Mouse (Mus musculus): Measurements from ENCODE around the gene Wdr5. TPM values are rescaled to one million over a fixed set of nuclear protein-coding genes. Genes with fewer than 3 reads are reported as not detected.
"Not testable (repeated sequence)": the region's sequence is repeated elsewhere in the genome, so short reads cannot be mapped to it uniquely, and the experiment has no call there.

Wdr5 gene
- total RNA-seq, 4 experiments from 2014 or later, result 31.3 to 42.8 (median 36.3) TPM

- no peak for DNase-seq
Observed at GRCm38 (mm10) chr2:27504113-27504885, 10.7 kb upstream of the Wdr5 start.

DNA sequence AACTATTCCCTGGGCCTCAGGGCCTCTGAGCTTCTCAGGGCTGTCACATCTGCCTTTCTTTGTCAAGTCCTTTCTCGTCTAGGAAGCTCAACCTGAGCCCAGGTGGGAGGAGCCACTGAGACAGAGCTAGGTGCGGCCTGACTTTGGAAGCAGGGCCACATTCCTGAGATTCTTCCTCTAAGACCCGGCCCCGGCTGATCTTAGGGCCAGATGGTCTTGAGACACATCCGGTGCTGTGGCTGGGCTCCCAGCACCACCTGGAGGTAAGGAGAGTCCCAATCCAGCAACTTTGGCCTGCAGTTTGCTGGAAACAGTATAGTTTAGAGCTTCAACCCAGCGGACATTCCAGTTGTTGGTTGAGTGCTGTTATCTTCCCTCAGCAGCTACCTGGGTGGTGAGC is 9.4 kb upstream of the Wdr5 start:
- no peak for DNase-seq

- not testable (repeated sequence) for DNase-seq
Observed at GRCm38 (mm10) chr2:27506658-27507057, 8.3 kb upstream of the Wdr5 start.

- no peak for DNase-seq
Observed at GRCm38 (mm10) chr2:27507562-27507961, 7.4 kb upstream of the Wdr5 start, which contains the start of gene Brd3. TSS of gene Brd3 (minus strand) at chr2:27507662.

DNA sequence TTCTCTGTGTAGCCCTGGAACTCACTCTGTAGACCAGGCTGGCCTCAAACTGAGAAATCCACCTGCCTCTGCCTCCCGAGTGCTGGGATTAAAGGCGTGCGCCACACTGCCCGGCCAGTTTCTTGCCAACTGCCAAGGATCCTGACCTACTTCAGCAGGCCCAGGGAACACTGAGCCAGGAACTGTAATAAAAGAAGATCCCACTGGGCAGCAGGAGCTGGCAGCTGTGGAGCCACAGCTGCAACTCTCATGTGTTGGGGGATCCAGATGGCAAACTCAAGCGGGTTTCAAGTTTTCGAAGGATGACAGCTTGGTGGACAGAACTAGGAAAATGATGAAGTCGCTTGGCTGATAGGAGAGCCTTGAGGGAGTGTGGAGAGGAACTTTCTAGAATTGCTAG is 4.3 kb upstream of the Wdr5 start:
- no peak for DNase-seq

- no peak for DNase-seq
Observed at GRCm38 (mm10) chr2:27512909-27513308, 2.0 kb upstream of the Wdr5 start.

DNA sequence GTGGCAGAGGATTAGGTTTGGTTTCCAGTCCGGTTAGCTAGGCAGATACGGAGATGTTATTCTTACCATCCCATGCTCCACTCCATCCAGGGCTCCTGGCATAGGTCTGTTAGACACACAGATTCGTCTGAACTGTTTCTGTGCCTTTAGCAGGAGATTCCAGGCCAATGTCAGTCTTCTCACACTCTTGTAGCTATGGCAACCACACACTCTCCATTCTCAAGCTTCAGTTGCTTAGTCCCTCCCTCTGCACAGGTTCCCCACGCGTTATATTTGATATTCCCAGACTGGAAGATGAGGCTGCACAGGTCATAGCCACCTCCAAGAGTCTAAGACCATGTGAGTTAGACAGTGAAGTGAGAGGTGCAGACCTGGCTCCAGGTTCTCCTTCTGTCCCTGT is 1.1 kb upstream of the Wdr5 start:
- no peak for DNase-seq

DNA sequence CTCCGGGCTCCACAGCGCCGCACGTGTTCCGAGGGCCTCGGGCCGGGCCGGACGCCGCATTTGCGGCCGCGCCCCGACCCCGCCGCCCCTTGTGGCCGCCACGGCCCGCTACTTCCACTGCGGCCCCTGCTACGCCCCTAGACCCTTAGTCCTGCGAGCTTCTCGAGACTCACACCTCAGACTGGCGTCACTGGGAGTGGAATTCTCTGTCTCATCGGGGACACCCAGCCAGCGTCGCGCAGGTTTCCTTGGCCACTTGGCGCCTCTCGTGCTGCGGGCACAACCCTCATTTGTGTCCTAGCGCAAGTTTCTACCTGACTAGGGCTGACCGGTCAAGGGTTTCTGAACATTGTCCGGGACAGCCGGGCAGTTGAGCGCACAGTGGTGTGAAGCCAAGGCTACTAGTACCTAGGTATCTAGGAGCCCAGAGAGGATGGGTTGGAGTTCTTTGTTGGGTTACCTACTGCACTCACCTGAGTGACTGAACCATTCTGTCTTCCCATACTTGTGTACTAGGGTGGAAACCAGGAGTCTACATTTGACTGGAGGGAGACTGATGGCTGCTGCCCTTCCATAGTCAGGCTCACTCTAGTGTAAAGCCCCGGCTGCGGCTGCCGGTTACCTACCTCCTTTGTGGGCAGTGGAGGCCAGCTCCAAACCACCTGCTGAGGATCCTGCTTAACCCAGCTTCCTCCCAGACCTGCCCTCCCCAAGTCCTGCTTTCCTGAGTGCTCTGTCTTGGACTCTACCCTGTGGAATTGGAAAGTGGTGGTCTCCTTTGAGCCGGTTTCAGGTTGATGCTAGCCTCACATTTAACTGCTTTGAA is 597 bp downstream of the Wdr5 start:
- no peak for DNase-seq

- DNase-seq, result no peak
Observed at GRCm38 (mm10) chr2:27516289-27516688, 1.3 kb downstream of the Wdr5 start.

DNA sequence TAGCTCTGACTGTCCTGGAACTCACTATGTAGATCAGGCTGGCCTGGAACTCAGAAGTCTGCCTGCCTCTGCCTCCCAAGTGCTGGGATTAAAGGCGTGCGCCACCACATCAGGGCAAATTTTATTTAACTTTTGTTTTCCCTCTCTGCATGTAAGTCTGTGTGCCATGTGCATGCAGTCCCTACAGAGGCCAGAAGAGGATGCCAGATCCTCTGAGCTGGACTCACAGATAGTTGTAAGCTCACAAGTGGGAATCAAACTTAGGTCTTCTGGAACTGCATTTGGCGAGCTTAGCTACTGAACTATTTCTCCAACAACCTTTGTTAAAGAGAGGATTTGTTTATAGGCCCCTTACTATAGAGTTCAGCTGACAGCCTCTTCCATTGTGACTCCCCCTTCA is 3.3 kb downstream of the Wdr5 start:
- no peak for DNase-seq

- DNase-seq, result not testable (repeated sequence)
Observed at GRCm38 (mm10) chr2:27538455-27539330, 23.7 kb downstream of the Wdr5 start.

- no peak for DNase-seq
Observed at GRCm38 (mm10) chr2:27539336-27539735, 24.4 kb downstream of the Wdr5 start.

DNA sequence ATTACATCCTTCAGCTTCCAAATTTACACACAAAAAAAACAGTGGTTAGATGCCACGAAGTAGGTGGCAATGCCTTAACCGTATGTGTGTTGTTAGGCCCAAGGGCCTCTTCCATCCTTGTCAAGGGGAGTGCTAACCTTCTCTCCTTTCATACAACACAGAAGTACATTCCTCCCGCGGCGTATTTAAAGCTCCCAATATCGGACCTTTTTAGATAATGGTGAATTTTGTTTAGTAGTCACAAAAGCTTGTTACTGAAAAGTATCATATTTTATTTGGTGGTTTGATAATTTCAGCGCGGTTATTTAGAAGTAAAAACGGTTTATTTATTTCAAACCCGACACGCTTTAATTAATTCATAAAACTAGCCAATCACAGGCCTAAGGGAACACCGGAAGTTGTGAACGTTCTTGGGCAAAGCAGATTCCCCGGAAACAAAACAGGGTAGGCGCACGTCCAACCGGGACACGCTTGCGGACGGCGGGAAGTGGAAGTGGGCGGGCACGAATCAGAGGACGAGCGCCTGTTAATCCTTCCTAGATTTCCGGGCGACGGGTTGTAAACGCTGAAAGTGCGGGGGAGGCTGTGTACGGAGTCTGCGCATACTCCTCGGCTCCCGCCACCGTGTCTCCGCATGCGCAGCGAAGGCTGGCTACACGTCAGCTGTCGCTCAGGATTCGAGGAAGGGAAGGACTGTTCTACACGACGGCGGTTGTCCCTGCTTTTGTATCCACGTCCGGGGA is 25.0 kb downstream of the Wdr5 start:
- DNase-seq, result peak; percentile 99

DNA sequence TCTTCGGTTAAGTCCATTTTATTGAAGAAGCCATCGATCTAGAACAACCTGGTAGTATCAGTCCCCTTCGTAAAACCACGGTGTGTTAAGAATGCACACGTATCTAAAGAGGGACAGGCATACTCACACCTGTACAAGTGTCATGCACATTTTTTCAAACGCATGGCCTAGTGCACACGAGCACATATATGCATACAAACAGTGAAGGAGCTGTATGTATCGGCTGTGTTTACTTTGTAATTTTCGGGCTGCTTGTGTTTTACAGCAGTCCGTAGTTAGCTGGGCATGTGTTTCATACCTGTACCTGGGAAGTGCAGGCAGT is 25.5 kb downstream of the Wdr5 start:
- no peak for DNase-seq

- DNase-seq, result no peak
Observed at GRCm38 (mm10) chr2:27541225-27541624, 26.3 kb downstream of the Wdr5 start.

DNA sequence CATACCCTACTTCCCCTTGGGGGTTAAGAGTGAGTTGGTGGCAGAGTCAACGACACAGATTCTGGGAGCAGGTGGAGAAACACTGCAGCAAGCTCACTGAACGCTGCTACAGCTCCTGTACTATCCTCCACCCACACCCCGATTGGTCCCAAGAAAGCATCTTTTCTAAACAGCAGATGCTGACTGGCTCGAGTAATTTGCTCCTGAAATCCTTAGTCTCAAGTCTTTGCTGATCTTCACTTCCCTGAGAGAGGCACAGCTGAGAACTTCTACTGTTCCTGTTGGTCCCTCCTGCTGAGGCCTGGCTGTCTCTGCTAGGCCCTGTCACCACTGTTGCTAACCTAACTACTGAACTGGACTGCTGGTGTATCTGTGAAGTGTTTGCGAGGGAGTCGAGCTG is 29.7 kb downstream of the Wdr5 start:
- DNase-seq, result no peak

- not testable (repeated sequence) for DNase-seq
Observed at GRCm38 (mm10) chr2:27545517-27545916, 30.6 kb downstream of the Wdr5 start.

- not testable (repeated sequence) for DNase-seq
Observed at GRCm38 (mm10) chr2:27546041-27546440, 31.1 kb downstream of the Wdr5 start.

DNA sequence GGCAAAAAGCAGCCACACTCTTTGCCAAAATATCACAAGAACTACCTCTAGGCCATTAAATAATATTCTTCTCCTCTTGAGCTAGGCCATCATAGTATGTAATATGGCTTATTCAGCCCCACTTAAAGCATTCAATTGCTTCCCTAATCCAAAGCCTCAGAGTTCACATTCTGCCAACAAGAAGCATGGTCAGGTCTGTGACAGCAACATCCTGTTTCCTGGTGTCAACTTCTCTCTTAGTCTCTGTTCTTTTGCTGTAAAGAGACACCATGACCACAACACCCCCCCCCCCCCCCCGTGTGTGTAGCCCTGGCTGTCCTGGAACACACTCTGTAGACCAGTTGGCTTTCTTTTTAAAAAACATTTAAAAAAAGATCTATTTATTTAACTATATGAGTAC is 32.4 kb downstream of the Wdr5 start:
- no peak for DNase-seq

DNA sequence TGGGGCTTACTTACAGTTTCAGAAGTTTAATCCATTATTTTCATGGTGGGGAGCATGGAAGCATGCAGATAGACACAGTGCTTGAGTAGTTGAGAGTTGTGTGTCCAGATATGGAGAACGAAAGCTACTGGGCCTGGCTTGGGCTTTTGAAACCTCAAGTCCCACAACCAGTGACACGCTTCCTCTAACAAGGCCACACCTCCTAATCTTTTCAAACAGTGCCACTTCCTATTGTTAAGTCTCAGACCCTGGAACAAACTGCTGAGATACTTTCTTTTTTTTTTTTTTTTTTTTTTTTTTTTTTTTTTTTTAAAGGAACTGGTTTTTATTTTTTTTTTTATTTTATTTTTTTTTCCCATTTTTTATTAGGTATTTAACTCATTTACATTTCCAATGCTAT is 33.0 kb downstream of the Wdr5 start:
- no peak for DNase-seq

GRCm38 (mm10) chr2:27548664-27549369 is 33.9 kb downstream of the Wdr5 start:
- DNase-seq, result no peak
